Mouse (Mus musculus): ENCODE data around the gene Mrpl27.

DNA sequence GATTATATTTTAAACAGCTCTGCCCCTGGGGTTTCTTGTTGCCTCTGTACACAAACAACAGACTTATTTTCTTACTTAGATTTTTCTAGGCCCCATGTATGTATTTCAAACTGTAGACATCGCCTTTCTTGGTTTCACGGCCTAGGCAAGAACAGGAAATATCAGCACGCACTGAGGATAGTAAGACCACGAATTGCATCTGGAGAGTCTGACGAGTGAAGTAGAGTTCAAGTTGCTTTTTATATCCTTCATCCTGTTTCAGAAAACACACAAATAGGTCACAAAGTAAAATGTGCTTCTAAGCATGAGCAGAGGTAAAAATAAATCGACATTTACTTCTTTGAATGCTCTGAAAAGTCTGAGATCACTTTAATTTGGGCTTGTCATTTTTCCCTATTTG is 41.9 kb downstream of the Mrpl27 start:
- TF ChIP-seq CTCF (IDR thresholded peaks at IDR 0.05; ENCODE audit: low read depth, low read length) (no peak), TAL1 (conservative IDR thresholded peaks at IDR 0.05; ENCODE audit: low read depth, low read length) (no peak), POLR2AphosphoS5 (IDR thresholded peaks at IDR 0.05; ENCODE audit: insufficient replicate concordance, low read depth, low read length) (no peak), GATA1 (IDR thresholded peaks at IDR 0.05; ENCODE audit: borderline replicate concordance, low read length) (no peak)
